Mouse (Mus musculus): ENCODE measurements around the gene Gm13420. TPM values are rescaled to one million over a fixed set of nuclear protein-coding genes. Genes with fewer than 3 reads are reported as not detected.

Gene Gm13420
- polyA plus RNA-seq, 1 experiment from 2014 or later, result 0.31 TPM

DNA sequence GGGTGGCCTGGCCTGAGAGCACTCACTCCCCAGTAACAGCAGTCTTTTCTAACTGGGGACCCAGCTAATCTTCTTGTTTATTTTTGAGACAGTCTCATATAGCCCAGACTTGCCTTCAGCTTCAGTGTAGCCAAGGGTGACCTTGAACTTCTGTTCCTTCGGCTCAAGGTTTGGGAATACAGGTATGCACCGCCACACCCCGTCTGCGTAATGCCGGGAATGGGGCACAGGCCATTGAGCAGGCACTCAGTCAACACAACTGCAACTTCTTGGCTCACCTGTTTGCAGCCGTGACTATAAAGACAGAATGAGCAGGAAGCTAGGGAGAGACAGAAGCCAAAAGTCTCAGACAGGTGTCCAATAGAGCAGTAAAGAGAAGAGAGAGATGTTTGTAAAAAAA is 7.2 kb downstream of the Gm13420 start:
- peaks cover 5% of the 10 kb centered on the region; the same call in 1 of the 2 replicates for H3K36me3 ChIP-seq (ENCODE audit: control insufficient read depth, insufficient read depth, low read length)
- no peak overlapping the region for H3K4me2 ChIP-seq (ENCODE audit: low read depth, low read length)
- H3K9ac ChIP-seq (replicated peaks; ENCODE audit: low read depth, low read length), result no peak overlapping the region
- WGBS, result 88% methylated on average over 6 of the region's 6 CpGs
- H3K4me1 ChIP-seq (ENCODE audit: control insufficient read depth, insufficient read depth, low read length), result no peaks in the 10 kb centered on the region
- H3K27me3 ChIP-seq (ENCODE audit: control insufficient read depth, insufficient read depth, low read length), result peaks cover 5% of the 10 kb centered on the region; the same call in 1 of the 2 replicates
- no peak overlapping the region for H3K27ac ChIP-seq (ENCODE audit: low read depth, low read length)
- ATAC-seq (ENCODE audit: low read depth), result no peak
- H3K9me3 ChIP-seq (ENCODE audit: control insufficient read depth, low read length), result no peaks in the 10 kb centered on the region
- H3K4me3 ChIP-seq (ENCODE audit: low read depth, low read length), result no peak overlapping the region

DNA sequence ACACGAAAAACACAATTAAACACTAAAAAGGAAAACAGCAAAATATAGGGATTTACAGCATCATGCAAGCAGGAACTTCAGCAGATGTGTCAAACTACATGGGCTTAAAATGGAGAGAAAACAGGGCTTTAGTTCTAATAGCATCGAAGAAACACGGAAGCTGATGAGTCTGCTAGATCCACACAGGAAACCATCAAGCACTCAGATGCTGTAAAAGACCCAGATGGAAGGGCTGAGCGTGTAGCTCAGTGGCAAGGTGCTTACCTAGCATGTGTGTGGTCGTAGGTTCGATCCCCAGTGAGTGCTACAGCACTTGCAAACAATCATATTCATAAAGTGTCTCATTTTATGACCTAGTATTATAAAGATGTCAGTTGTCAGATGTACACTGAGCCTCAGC is 10.3 kb downstream of the Gm13420 start:
- peaks cover 26% of the 10 kb centered on the region for H3K36me3 ChIP-seq (ENCODE audit: control insufficient read depth, insufficient read depth, low read length)
- no peak overlapping the region for H3K4me2 ChIP-seq (ENCODE audit: low read depth, low read length)
- no peaks in the 10 kb centered on the region for H3K9me3 ChIP-seq (ENCODE audit: control insufficient read depth, low read length)
- WGBS, result 90% methylated on average over 6 of the region's 6 CpGs
- H3K4me3 ChIP-seq (ENCODE audit: low read depth, low read length), result no peak overlapping the region
- H3K27ac ChIP-seq (ENCODE audit: low read depth, low read length), result no peak overlapping the region
- no peak for ATAC-seq (ENCODE audit: low read depth)
- no peak overlapping the region for H3K9ac ChIP-seq (replicated peaks; ENCODE audit: low read depth, low read length)
- H3K27me3 ChIP-seq (ENCODE audit: control insufficient read depth, insufficient read depth, low read length), result 0 out of 2 replicates have a peak, but pooled peaks cover under 1% of the 10 kb centered on the region
- H3K4me1 ChIP-seq (ENCODE audit: control insufficient read depth, insufficient read depth, low read length), result no peaks in the 10 kb centered on the region

DNA sequence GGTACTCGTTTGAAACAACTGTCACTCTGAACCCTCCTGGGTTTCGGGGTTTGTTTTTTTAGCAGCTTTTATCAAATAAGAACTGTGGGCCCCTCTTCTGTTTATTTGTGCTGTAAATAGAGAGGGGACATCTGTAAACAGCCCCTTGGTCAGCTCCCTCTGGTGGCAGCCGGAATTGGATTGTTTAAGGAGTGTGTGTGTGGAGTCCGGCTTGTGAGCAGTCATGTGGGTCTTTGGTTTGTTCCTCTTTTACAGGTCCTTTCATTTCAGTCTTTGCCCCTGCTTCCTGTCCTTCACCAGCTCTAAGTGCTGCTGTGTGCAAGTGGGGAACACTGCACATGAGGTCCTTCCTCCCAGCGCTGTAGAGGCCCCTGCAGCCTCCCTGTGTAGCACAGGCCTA is 12.1 kb downstream of the Gm13420 start:
- no peak for ATAC-seq (ENCODE audit: low read depth)
- Histone ChIP-seq H3K9ac (replicated peaks; ENCODE audit: low read depth, low read length) (no peak overlapping the region), H3K9me3 (ENCODE audit: control insufficient read depth, low read length) (no peaks in the 10 kb centered on the region), H3K27me3 (ENCODE audit: control insufficient read depth, insufficient read depth, low read length) (no peaks in the 10 kb centered on the region), H3K4me3 (ENCODE audit: low read depth, low read length) (no peak overlapping the region), H3K4me2 (ENCODE audit: low read depth, low read length) (no peak overlapping the region), H3K36me3 (ENCODE audit: control insufficient read depth, insufficient read depth, low read length) (peaks cover 41% of the 10 kb centered on the region), H3K27ac (ENCODE audit: low read depth, low read length) (no peak overlapping the region), H3K4me1 (ENCODE audit: control insufficient read depth, insufficient read depth, low read length) (no peaks in the 10 kb centered on the region)
- 84% methylated on average over 5 of the region's 5 CpGs for WGBS

DNA sequence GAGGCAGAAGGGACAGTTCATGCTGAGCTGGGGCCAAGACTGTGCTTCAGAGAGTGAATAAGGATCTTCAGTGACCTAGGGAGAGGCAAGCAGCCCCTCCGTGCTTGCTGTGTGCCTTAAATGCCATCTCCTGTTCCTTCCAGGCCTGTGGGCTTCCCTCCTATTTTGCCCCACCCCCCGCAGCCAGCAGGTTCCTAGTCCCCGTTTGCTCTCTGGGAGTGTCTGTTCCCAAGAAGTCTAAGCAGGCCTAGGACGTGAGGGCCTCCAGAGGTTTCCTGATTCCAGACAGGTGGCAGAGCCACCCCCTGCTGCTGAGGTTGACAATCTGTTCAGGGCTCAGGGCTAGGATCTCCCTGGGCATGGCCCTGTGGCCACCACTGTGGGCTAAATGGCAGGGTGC is 12.7 kb downstream of the Gm13420 start:
- H3K4me1 ChIP-seq (ENCODE audit: control insufficient read depth, insufficient read depth, low read length), result no peaks in the 10 kb centered on the region
- H3K36me3 ChIP-seq (ENCODE audit: control insufficient read depth, insufficient read depth, low read length), result peaks cover 47% of the 10 kb centered on the region
- no peak overlapping the region for H3K4me3 ChIP-seq (ENCODE audit: low read depth, low read length)
- no peak overlapping the region for H3K9ac ChIP-seq (replicated peaks; ENCODE audit: low read depth, low read length)
- 82% methylated on average over 4 of the region's 4 CpGs for WGBS
- ATAC-seq (ENCODE audit: low read depth), result no peak
- H3K27ac ChIP-seq (ENCODE audit: low read depth, low read length), result no peak overlapping the region
- no peaks in the 10 kb centered on the region for H3K9me3 ChIP-seq (ENCODE audit: control insufficient read depth, low read length)
- H3K4me2 ChIP-seq (ENCODE audit: low read depth, low read length), result no peak overlapping the region
- H3K27me3 ChIP-seq (ENCODE audit: control insufficient read depth, insufficient read depth, low read length), result no peaks in the 10 kb centered on the region

DNA sequence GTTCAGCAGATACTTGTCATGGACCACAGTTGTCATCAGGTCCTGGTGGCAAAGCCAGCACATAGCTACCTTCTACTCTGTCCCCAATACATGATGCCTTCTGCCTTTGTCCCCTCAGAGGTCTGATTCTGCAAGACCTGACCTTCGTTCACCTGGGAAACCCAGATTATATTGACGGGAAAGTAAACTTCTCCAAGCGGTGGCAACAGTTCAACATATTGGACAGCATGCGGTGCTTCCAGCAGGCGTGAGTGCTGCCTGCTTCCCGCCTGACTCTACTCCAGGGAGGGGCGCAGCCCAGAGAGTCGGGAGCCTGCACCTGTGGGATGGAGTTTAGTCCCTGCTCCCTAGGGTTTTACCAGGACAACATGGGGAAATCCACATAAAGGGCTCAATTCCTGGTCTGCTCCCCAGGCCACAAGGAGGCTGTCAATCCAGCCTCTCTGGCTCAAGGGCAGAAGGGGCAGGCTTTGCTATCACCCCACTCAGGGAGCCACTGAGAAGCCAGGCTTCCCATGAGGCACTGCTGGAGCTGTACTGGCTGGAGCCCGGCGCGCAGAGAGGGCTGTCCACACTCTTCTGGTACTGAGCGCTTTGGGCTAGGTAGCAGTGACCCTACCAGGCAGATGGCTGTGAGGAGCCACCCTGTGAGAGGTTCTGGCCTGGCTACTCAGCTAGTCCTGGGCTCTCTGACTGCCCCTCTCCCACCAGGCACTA is 14.1 kb downstream of the Gm13420 start:
- H3K4me2 ChIP-seq (ENCODE audit: low read depth, low read length), result no peak overlapping the region
- H3K9me3 ChIP-seq (ENCODE audit: control insufficient read depth, low read length), result no peaks in the 10 kb centered on the region
- H3K9ac ChIP-seq (replicated peaks; ENCODE audit: low read depth, low read length), result no peak overlapping the region
- H3K4me1 ChIP-seq (ENCODE audit: control insufficient read depth, insufficient read depth, low read length), result no peaks in the 10 kb centered on the region
- no peak overlapping the region for H3K4me3 ChIP-seq (ENCODE audit: low read depth, low read length)
- no peak overlapping the region for H3K27ac ChIP-seq (ENCODE audit: low read depth, low read length)
- ATAC-seq (ENCODE audit: low read depth), result no peak
- 87% methylated on average over 12 of the region's 12 CpGs for WGBS
- peaks cover 59% of the 10 kb centered on the region for H3K36me3 ChIP-seq (ENCODE audit: control insufficient read depth, insufficient read depth, low read length)
- no peaks in the 10 kb centered on the region for H3K27me3 ChIP-seq (ENCODE audit: control insufficient read depth, insufficient read depth, low read length)

DNA sequence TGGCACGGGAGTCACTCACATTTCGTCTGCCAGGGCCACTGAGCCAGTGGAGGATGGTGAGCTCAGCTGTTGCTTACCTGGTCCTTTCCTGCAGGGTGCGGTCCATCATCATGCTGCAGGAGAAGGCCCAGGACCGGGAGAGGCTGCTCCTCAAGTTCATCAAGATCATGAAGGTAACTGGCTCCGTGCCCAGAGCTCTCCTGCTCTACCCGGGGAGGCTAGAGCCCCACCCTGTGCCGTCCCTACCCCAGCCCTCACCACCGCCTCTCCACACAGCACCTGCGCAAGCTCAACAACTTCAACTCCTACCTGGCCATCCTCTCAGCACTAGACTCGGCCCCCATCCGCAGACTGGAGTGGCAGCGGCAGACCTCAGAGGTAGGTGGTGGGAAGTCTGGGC is 15.8 kb downstream of the Gm13420 start:
- ATAC-seq (ENCODE audit: low read depth), result no peak
- H3K36me3 ChIP-seq (ENCODE audit: control insufficient read depth, insufficient read depth, low read length), result peaks cover 61% of the 10 kb centered on the region
- no peak overlapping the region for H3K4me2 ChIP-seq (ENCODE audit: low read depth, low read length)
- no peak overlapping the region for H3K9ac ChIP-seq (replicated peaks; ENCODE audit: low read depth, low read length)
- WGBS, result 95% methylated on average over 12 of the region's 12 CpGs
- no peaks in the 10 kb centered on the region for H3K9me3 ChIP-seq (ENCODE audit: control insufficient read depth, low read length)
- no peaks in the 10 kb centered on the region for H3K4me1 ChIP-seq (ENCODE audit: control insufficient read depth, insufficient read depth, low read length)
- no peak overlapping the region for H3K27ac ChIP-seq (ENCODE audit: low read depth, low read length)
- no peaks in the 10 kb centered on the region for H3K27me3 ChIP-seq (ENCODE audit: control insufficient read depth, insufficient read depth, low read length)
- no peak overlapping the region for H3K4me3 ChIP-seq (ENCODE audit: low read depth, low read length)

DNA sequence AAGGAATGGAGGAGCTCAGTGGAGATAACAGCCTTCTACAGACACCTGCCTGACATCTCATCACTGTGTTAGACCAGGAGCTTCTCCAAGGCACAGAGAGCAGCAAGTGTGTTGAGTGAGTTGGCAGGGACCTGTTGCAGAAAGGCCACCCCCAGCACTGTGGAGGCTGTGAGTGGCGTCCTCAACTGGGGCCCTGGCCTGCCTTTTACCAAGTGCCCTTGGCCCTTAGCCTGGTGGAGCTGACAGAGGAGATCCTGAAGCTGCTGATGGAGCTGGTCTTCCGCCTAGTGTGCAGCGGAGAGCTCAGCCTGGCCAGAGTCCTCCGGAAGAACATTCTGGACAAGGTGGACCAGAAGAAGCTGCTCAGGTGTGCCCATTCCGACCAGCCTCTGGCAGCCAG is 18.1 kb downstream of the Gm13420 start:
- no peak overlapping the region for H3K27ac ChIP-seq (ENCODE audit: low read depth, low read length)
- no peak overlapping the region for H3K4me3 ChIP-seq (ENCODE audit: low read depth, low read length)
- H3K9ac ChIP-seq (replicated peaks; ENCODE audit: low read depth, low read length), result no peak overlapping the region
- no peaks in the 10 kb centered on the region for H3K4me1 ChIP-seq (ENCODE audit: control insufficient read depth, insufficient read depth, low read length)
- ATAC-seq (ENCODE audit: low read depth), result no peak
- H3K27me3 ChIP-seq (ENCODE audit: control insufficient read depth, insufficient read depth, low read length), result no peaks in the 10 kb centered on the region
- H3K36me3 ChIP-seq (ENCODE audit: control insufficient read depth, insufficient read depth, low read length), result peaks cover 56% of the 10 kb centered on the region
- H3K4me2 ChIP-seq (ENCODE audit: low read depth, low read length), result no peak overlapping the region
- no peaks in the 10 kb centered on the region for H3K9me3 ChIP-seq (ENCODE audit: control insufficient read depth, low read length)
- 97% methylated on average over 5 of the region's 5 CpGs for WGBS

DNA sequence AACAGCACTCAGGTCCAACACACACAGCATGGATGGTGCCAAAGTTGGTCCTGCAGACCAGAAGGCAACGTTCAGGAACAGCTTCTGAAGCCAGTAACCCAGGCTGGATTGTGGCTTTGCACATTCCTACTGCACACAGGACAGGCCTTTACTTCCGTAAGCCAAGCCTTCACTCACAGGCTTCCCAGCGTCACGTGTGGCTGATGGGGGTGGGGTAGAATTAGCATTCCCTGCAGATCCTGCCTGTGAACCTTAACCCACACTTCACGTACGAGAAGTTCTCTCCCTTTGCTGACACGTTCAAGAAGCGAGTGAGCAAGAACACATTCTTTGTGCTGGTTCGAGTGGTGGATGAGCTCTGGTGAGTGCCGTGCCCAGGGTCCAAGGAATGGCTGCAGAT is 18.9 kb downstream of the Gm13420 start:
- 95% methylated on average over 10 of the region's 10 CpGs for WGBS
- ATAC-seq (ENCODE audit: low read depth), result no peak
- Histone ChIP-seq H3K36me3 (ENCODE audit: control insufficient read depth, insufficient read depth, low read length) (peaks cover 56% of the 10 kb centered on the region), H3K4me3 (ENCODE audit: low read depth, low read length) (no peak overlapping the region), H3K27me3 (ENCODE audit: control insufficient read depth, insufficient read depth, low read length) (no peaks in the 10 kb centered on the region), H3K4me1 (ENCODE audit: control insufficient read depth, insufficient read depth, low read length) (no peaks in the 10 kb centered on the region), H3K9ac (replicated peaks; ENCODE audit: low read depth, low read length) (no peak overlapping the region), H3K27ac (ENCODE audit: low read depth, low read length) (no peak overlapping the region), H3K4me2 (ENCODE audit: low read depth, low read length) (no peak overlapping the region), H3K9me3 (ENCODE audit: control insufficient read depth, low read length) (no peaks in the 10 kb centered on the region)

DNA sequence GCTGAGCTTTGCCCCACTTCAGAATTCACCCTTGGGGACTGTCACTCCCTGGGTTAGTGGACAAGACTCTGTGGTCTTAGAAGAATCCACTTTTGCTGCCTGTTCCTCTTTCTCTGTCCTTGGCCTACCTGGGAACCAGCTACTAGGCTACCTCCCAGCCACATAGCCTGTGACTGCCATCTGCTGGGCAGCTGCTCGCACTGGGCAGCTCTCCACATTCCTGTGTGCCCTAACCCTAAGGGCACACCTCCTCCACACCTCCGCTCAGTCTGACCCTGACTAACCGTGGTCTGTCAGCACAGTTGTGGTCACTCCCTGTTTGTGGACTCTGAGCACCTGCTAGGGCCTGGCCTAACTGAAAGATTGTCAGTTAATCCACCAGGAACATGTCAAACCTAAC is 19.9 kb downstream of the Gm13420 start:
- no peak overlapping the region for H3K4me3 ChIP-seq (ENCODE audit: low read depth, low read length)
- H3K9ac ChIP-seq (replicated peaks; ENCODE audit: low read depth, low read length), result no peak overlapping the region
- no peak overlapping the region for H3K4me2 ChIP-seq (ENCODE audit: low read depth, low read length)
- WGBS, result 79% methylated on average over 3 of the region's 3 CpGs
- no peaks in the 10 kb centered on the region for H3K9me3 ChIP-seq (ENCODE audit: control insufficient read depth, low read length)
- no peak for ATAC-seq (ENCODE audit: low read depth)
- H3K27ac ChIP-seq (ENCODE audit: low read depth, low read length), result no peak overlapping the region
- no peaks in the 10 kb centered on the region for H3K4me1 ChIP-seq (ENCODE audit: control insufficient read depth, insufficient read depth, low read length)
- peaks cover 54% of the 10 kb centered on the region for H3K36me3 ChIP-seq (ENCODE audit: control insufficient read depth, insufficient read depth, low read length)
- no peaks in the 10 kb centered on the region for H3K27me3 ChIP-seq (ENCODE audit: control insufficient read depth, insufficient read depth, low read length)

Measured in neural tube, embryonic 14.5 days (tissue).